Mouse (Mus musculus) forebrain, embryonic 14.5 days (tissue): ENCODE data around the gene Tmem41a. TPM values are rescaled to one million over a fixed set of nuclear protein-coding genes. Genes with fewer than 3 reads are reported as not detected.
"Not testable (repeated sequence)": the region's sequence is repeated elsewhere in the genome, so short reads cannot be mapped to it uniquely, and the experiment has no call there.

Experiments used
- ATAC-seq: fragments of 200-750 bp; cut with Nextera tagmentation; 2 replicates; pipeline ENCODE4 v1.8.0; 2017; ENCODE audit warnings: mild to moderate bottlenecking, moderate library complexity
- DNase-seq: peaks from one replicate; pipeline ENCODE4 v3.0.0-alpha.2; 2015; ENCODE audit warnings: low spot score
- H3K27ac ChIP-seq: fragments of 300-500 bp; sonication (generic); 2 replicates; pipeline ENCODE4 v1.5.1; 2014; ENCODE audit warnings: low read depth, mild to moderate bottlenecking, control low read depth, low read length, moderate library complexity
- H3K27me3 ChIP-seq: fragments of 300-500 bp; sonication (generic); replicated peaks from 2 replicates; pipeline ENCODE4 v1.6.1; 2014; ENCODE audit warnings: low read length, control low read depth, mixed read lengths; ENCODE audit not compliant: control insufficient read depth, insufficient read depth
- H3K36me3 ChIP-seq: fragments of 300-500 bp; sonication (generic); 2 replicates; pipeline ENCODE4 v1.6.1; 2014; ENCODE audit warnings: low read length, control low read depth; ENCODE audit not compliant: control insufficient read depth, insufficient read depth
- H3K4me1 ChIP-seq: fragments of 300-500 bp; sonication (generic); 2 replicates; pipeline ENCODE4 v1.6.1; 2014; ENCODE audit warnings: antibody characterized with exemption, low read length, control low read depth; ENCODE audit not compliant: control insufficient read depth, insufficient read depth
- H3K4me2 ChIP-seq: fragments of 300-500 bp; sonication (generic); 2 replicates; pipeline ENCODE4 v1.6.1; 2014; ENCODE audit warnings: mild to moderate bottlenecking, control low read depth, low read length
- H3K4me3 ChIP-seq: fragments of 300-500 bp; sonication (generic); 2 replicates; pipeline ENCODE4 v1.5.1; 2014; ENCODE audit warnings: low read depth, low read length, control low read depth
- H3K9ac ChIP-seq: fragments of 300-500 bp; sonication (generic); 2 replicates; pipeline ENCODE4 v1.6.1; 2014; ENCODE audit warnings: mild to moderate bottlenecking, low read length, control low read depth, moderate library complexity
- H3K9me3 ChIP-seq: fragments of 300-500 bp; sonication (generic); replicated peaks from 2 replicates; pipeline ENCODE4 v1.6.1; 2016; ENCODE audit warnings: low read length, control low read depth, mixed read lengths; ENCODE audit not compliant: control insufficient read depth
- WGBS: fragments of 180-500 bp; shearing (Covaris S2); extraction: QIAGEN DNeasy Blood & Tissue Kit; methylation state at CpG from one replicate; pipeline ENCODE4 v1.1.7; 2014; 5-methylcytosine and 5-hydroxymethylcytosine counted together
- polyA plus RNA-seq: library from polyadenylated mRNA; unstranded; fragments of >200 nt; fragmentation: Nextera tagmentation; extraction: Ambion mirVana; gene quantifications from 2 replicates; pipeline ENCODE4 v1.2.1, GENCODE M21; 2014

The Tmem41a gene
- 30.9 and 33.5 TPM in 2 replicates for polyA plus RNA-seq

DNA sequence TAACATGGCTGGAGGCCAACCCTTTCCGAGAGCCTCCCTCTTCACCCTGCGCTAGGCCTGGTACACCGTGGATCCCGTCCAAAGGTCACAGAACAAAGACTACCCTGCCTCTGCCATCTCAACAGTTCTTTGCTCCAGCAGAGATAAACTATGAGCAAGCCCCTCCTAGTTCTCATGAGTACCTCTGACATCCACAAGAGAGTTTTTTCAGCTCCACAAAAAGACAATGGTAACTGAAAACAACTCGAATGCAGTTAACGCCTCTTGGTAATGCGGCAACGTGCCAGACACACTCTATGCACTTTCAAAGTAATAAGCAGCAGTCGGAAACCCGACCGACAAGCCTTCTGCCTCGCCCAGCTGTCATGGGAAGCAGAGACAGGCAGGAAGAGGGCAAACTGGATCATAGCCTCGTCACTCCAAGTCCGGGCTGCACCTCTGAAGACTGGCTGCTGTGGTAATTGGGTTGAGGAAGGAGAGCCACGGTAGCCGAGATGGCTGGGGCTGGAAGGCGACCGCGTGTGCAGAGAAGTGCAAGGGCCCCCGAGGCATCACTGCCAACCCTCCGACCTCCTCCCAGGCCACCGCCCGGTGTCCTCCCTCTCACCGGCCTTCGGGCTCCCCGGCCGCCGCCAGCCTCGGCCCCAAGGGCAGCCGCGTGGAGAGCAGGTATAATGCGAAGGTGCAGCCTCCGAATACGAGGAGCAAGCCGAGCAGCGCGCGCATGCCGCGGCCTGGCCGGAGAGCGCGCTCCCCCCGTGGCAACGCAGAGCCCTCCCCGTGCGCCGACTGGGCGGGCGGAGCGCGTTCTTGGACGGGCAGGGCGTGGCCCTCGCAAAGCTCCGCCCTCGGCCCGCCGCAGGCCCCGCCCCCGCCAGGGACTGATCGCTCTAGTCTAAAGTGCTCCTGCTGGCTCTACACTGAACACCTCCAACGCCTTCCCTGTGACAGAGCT, at the start of gene Tmem41a:
TSS of gene Tmem41a (minus strand) at position 792 of the 955 bp plus-strand sequence.
- Histone ChIP-seq H3K27me3 (no peaks in the 10 kb centered on the region), H3K27ac (peak within 1 kb of the TSS; percentile 65; the same call in 1 of the 2 replicates), H3K9me3 (no peaks in the 10 kb centered on the region), H3K4me1 (peaks cover 5% of the 10 kb centered on the region; the same call in 1 of the 2 replicates), H3K4me2 (peak within 1 kb of the TSS; percentile 78), H3K9ac (peak within 1 kb of the TSS; percentile 75), H3K4me3 (peak within 1 kb of the TSS; percentile 68), H3K36me3 (no peaks in the 10 kb centered on the region)
- WGBS = under 1% methylated on average over 63 of the region's 63 CpGs
- ATAC-seq = peak; percentile 98
- peak; percentile 87 for DNase-seq

- Histone ChIP-seq H3K36me3 (no peaks in the 10 kb centered on the region), H3K4me2 (no peak overlapping the region), H3K4me3 (no peak overlapping the region), H3K27me3 (no peaks in the 10 kb centered on the region), H3K9me3 (no peaks in the 10 kb centered on the region), H3K27ac (no peak overlapping the region), H3K9ac (no peak overlapping the region), H3K4me1 (peaks cover 3% of the 10 kb centered on the region; the same call in 1 of the 2 replicates)
- ATAC-seq (no peak), DNase-seq (no peak)
- 68% methylated on average over 4 of the region's 4 CpGs for WGBS
Observed at GRCm38 (mm10) chr16:21996402-21996801, 49.0 kb upstream of the Tmem41a start.

GRCm38 (mm10) chr16:21995304-21995703, 48.0 kb upstream of the Tmem41a start, which contains the start of gene Liph:
TSS of gene Liph (minus strand) at chr16:21995663.
- ATAC-seq (peak; percentile 60), DNase-seq (peak; percentile 55)
- 5% methylated on average over 16 of the region's 16 CpGs for WGBS
- peak within 1 kb of the TSS; percentile 57 for H3K4me2 ChIP-seq
- no peaks in the 10 kb centered on the region for H3K27me3 ChIP-seq
- peak within 1 kb of the TSS; percentile 47 for H3K9ac ChIP-seq
- no peak within 1 kb of the TSS for H3K27ac ChIP-seq
- peaks cover 3% of the 10 kb centered on the region; the same call in 1 of the 2 replicates for H3K4me1 ChIP-seq
- peak within 1 kb of the TSS; percentile 13 for H3K4me3 ChIP-seq
- no peaks in the 10 kb centered on the region for H3K9me3 ChIP-seq
- H3K36me3 ChIP-seq = no peaks in the 10 kb centered on the region

- no peak overlapping the region for H3K4me2 ChIP-seq
- DNase-seq (no peak), ATAC-seq (no peak)
- no peaks in the 10 kb centered on the region for H3K36me3 ChIP-seq
- 91% methylated on average over 2 of the region's 2 CpGs for WGBS
- peaks cover 3% of the 10 kb centered on the region; the same call in 1 of the 2 replicates for H3K4me1 ChIP-seq
- H3K4me3 ChIP-seq = no peak overlapping the region
- no peaks in the 10 kb centered on the region for H3K27me3 ChIP-seq
- no peak overlapping the region for H3K9ac ChIP-seq
- H3K27ac ChIP-seq = no peak overlapping the region
- no peaks in the 10 kb centered on the region for H3K9me3 ChIP-seq
Observed at GRCm38 (mm10) chr16:21991774-21992173, 44.4 kb upstream of the Tmem41a start.

DNA sequence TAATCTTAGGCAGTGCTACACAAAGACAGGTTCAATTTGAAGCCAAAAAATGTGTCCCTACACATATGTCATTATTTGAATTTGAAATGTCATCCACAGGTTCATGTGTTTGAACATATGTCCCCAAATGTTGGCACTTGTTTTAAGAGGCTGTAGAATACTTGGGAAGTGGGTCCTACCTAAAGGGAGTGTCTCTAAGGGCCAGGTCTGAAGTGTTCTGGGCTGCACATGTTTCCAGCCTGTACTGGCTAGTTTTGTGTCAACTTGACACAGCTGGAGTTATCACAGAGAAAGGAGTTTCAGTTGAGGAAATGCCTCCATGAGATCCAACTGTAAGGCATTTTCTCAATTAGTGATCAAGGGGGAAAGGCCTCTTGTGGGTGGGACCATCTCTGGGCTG, 43.5 kb upstream of the Tmem41a start:
- not testable (repeated sequence) for H3K4me2 ChIP-seq, DNase-seq, ATAC-seq, H3K27me3 ChIP-seq, H3K9ac ChIP-seq, H3K4me3 ChIP-seq, H3K36me3 ChIP-seq, H3K4me1 ChIP-seq, H3K27ac ChIP-seq, H3K9me3 ChIP-seq

GRCm38 (mm10) chr16:21987956-21988355, 40.6 kb upstream of the Tmem41a start:
- Histone ChIP-seq H3K9ac (no peak overlapping the region), H3K36me3 (no peaks in the 10 kb centered on the region), H3K4me1 (no peaks in the 10 kb centered on the region), H3K4me3 (no peak overlapping the region), H3K27ac (no peak overlapping the region), H3K9me3 (no peaks in the 10 kb centered on the region), H3K4me2 (no peak overlapping the region), H3K27me3 (no peaks in the 10 kb centered on the region)
- ATAC-seq = no peak
- WGBS = 74% methylated on average over 5 of the region's 5 CpGs
- no peak for DNase-seq

- ATAC-seq (no peak), DNase-seq (no peak)
- no peaks in the 10 kb centered on the region for H3K27me3 ChIP-seq
- WGBS = 65% methylated on average over 3 of the region's 3 CpGs
- H3K27ac ChIP-seq = no peak overlapping the region
- H3K36me3 ChIP-seq = no peaks in the 10 kb centered on the region
- no peak overlapping the region for H3K9ac ChIP-seq
- H3K4me1 ChIP-seq = no peaks in the 10 kb centered on the region
- H3K4me2 ChIP-seq = no peak overlapping the region
- no peak overlapping the region for H3K4me3 ChIP-seq
- no peaks in the 10 kb centered on the region for H3K9me3 ChIP-seq
Observed at GRCm38 (mm10) chr16:21986191-21986590, 38.8 kb upstream of the Tmem41a start.

DNA sequence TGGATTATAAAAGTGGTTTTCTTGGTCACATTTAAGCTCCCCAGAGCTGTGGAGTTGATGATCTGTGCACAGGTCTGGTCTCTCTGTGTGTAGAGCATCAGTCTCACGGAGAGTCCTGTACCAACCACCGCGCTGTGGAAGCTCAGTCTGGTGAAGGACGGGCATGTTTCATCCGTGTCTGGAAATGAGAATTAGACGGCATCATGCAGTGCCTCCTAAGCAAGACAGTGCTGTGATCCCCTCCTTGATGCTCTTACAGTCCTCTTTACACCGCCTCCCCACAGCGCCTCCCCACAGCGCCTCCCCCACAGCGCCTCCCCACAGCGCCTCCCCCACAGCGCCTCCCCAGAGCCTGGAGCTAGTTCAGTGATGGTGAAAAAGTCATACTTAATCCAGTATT, 36.7 kb upstream of the Tmem41a start:
- H3K4me2 ChIP-seq = no peak overlapping the region

GRCm38 (mm10) chr16:21983581-21983980, 36.2 kb upstream of the Tmem41a start:
- Histone ChIP-seq H3K9ac (no peak overlapping the region), H3K4me3 (no peak overlapping the region), H3K9me3 (no peaks in the 10 kb centered on the region), H3K4me1 (no peaks in the 10 kb centered on the region), H3K36me3 (no peaks in the 10 kb centered on the region), H3K27me3 (no peaks in the 10 kb centered on the region), H3K4me2 (no peak overlapping the region), H3K27ac (no peak overlapping the region)
- 96% methylated on average over 4 of the region's 4 CpGs for WGBS
- DNase-seq (no peak), ATAC-seq (no peak)

More for the DNA sequence above, 36.7 kb upstream of the Tmem41a start:
- no peak for DNase-seq
- H3K4me1 ChIP-seq = no peaks in the 10 kb centered on the region
- H3K4me3 ChIP-seq = no peak overlapping the region
- no peak for ATAC-seq
- H3K36me3 ChIP-seq = no peaks in the 10 kb centered on the region
- no peak overlapping the region for H3K9ac ChIP-seq
- 90% methylated on average over 12 of the region's 12 CpGs for WGBS
- H3K9me3 ChIP-seq = no peaks in the 10 kb centered on the region
- no peak overlapping the region for H3K27ac ChIP-seq
- H3K27me3 ChIP-seq = no peaks in the 10 kb centered on the region
